In genomic region chr2:39140586-39141455, GRCm38 (mm10) we compare ENCODE assay signal across 10 mouse cellular contexts. TPM values are rescaled to one million over a fixed set of nuclear protein-coding genes. Genes with fewer than 3 reads are reported as not detected.
DNase-seq lines count a peak whose midpoint lies in the region; ATAC-seq lines count a peak whose summit lies in the region.
"Had no signal": no experiment of that assay in that cellular context is flagged by ENCODE, and none has a peak within 500 bp of the region (broad histone marks: within the 10 kb centered on the region; RNA-seq: fewer than 3 reads in every experiment).

No protein-coding gene starts in this region.

- no peak for ATAC-seq in hindbrain, embryonic 11.5 days (ENCODE audit: low FRiP score)
- ATAC-seq: intestine, embryonic 16.5 days had no signal

- no peak overlapping the region for H3K4me3 ChIP-seq in hindbrain, embryonic 11.5 days (ENCODE audit: low read depth, low read length)

- H3K36me3 ChIP-seq in hindbrain, embryonic 11.5 days (ENCODE audit: control insufficient read depth, insufficient read depth, low read length): no peaks in the 10 kb centered on the region

- no peak overlapping the region for H3K27ac ChIP-seq in hindbrain, embryonic 11.5 days (ENCODE audit: low read depth, low read length)

- peak; percentile 23 to 44 for DNase-seq in left cerebral cortex, postnatal 14 days (ENCODE audit: low spot score in 2 of 2)
- DNase-seq in left cerebral cortex, postnatal 10 days (ENCODE audit: extremely low spot score in 1 of 2, low spot score in 2 of 2): no peak
- DNase-seq in adrenal gland, adult 2 months: peak; percentile 67
- DNase-seq in cerebellum, adult 11-12 months: peak; percentile 47
- DNase-seq in gonadal fat pad, adult 2 months (ENCODE audit: low read depth): peak; percentile 42
- DNase-seq in kidney, postnatal 25 days: no peak
- DNase-seq in thymus, postnatal 4 days: no peak
- DNase-seq in hindbrain, embryonic 11.5 days (ENCODE audit: low spot score): no peak
- DNase-seq: left cerebral cortex, postnatal 4 days had no signal

- WGBS in hindbrain, embryonic 11.5 days: 93% methylated on average over 7 of the region's 7 CpGs

- no peaks in the 10 kb centered on the region for H3K9me3 ChIP-seq in hindbrain, embryonic 11.5 days (ENCODE audit: control insufficient read depth, low read length)

- intact Hi-C loops in left cerebral cortex, postnatal 14 days (cut with DNase I): no loop called here
- intact Hi-C loops in left cerebral cortex, postnatal 10 days (cut with DNase I): no loop called here

- no peaks in the 10 kb centered on the region for H3K4me1 ChIP-seq in hindbrain, embryonic 11.5 days (replicated peaks; ENCODE audit: control insufficient read depth, insufficient read depth, low read length)

- no peak overlapping the region for H3K9ac ChIP-seq in hindbrain, embryonic 11.5 days (ENCODE audit: low read depth, low read length)

- no peak overlapping the region for H3K4me2 ChIP-seq in hindbrain, embryonic 11.5 days (replicated peaks; ENCODE audit: low read depth, low read length)

- no peaks in the 10 kb centered on the region for H3K27me3 ChIP-seq in hindbrain, embryonic 11.5 days (ENCODE audit: control insufficient read depth, insufficient read depth, low read length)

RNA-seq across cellular contexts. Expression of gene Scai, which starts 49.7 kb away (rescaled TPM):
- 10 to 100 TPM; 69.4 to 84.0 TPM for total RNA-seq in left cerebral cortex, postnatal 14 days (2021)
- 10 to 100 TPM; 78.7 to 88.5 TPM for total RNA-seq in left cerebral cortex, postnatal 10 days (2021)
- 10 to 100 TPM in 1 of 2 experiments, 1 to 10 TPM in 1; 5.9 to 10.2 TPM for total RNA-seq in adrenal gland, adult 2 months (2021)
- polyA plus RNA-seq in adrenal gland, adult 2 months (2012; rRNA removed): 0.81 and 2.0 TPM in 2 replicates
- 3.3 and 4.0 TPM in 2 replicates for polyA plus RNA-seq in gonadal fat pad, adult 2 months (2012; rRNA removed)
- 11.0 and 14.4 TPM in 2 replicates for polyA plus RNA-seq in hindbrain, embryonic 11.5 days (2014; fragmentation: Nextera tagmentation; extraction: Ambion mirVana)

Comparison
In these comparisons a context has a peak if more than half of its experiments do, and no peak if none do; other contexts are left out.
1. DNase-seq: peak in left cerebral cortex, postnatal 14 days (2 of 2), adrenal gland, adult 2 months (single experiment), cerebellum, adult 11-12 months (single experiment) and gonadal fat pad, adult 2 months (single experiment); none in left cerebral cortex, postnatal 10 days (0 of 2), kidney, postnatal 25 days (0 of 2), thymus, postnatal 4 days (single experiment) and hindbrain, embryonic 11.5 days (single experiment).
2. RNA of gene Scai, which starts 49.7 kb away (total RNA-seq): 78.7 to 88.5 TPM in left cerebral cortex, postnatal 10 days and 69.4 to 84.0 TPM in left cerebral cortex, postnatal 14 days; 5.9 to 10.2 TPM in adrenal gland, adult 2 months; every median in the first group is over 4 times any median in the second.